Mouse (Mus musculus) WW6 (cell line): ENCODE measurements at regions not wholly inside any gene's neighbourhood (a gene's known extent, or its start where the extent isn't known, plus 50 kb on each side); places are given as distances from the start of the nearest gene placed in this dataset.
"Not testable (repeated sequence)": the region's sequence is repeated elsewhere in the genome, so short reads cannot be mapped to it uniquely, and the experiment has no call there.

Experiments used
- DNase-seq: peaks from one replicate; pipeline ENCODE4 v3.0.0-alpha.2; 2013; ENCODE audit warnings: low read depth, low spot score

GRCm38 (mm10) chr2:75781781-75782211, 50.2 kb upstream of the Agps start:
- no peak for DNase-seq

- DNase-seq = no peak
Observed at GRCm38 (mm10) chr2:75781078-75781477, 50.9 kb upstream of the Agps start.

- DNase-seq = not testable (repeated sequence)
Observed at GRCm38 (mm10) chr2:75778628-75779027, 53.3 kb upstream of the Agps start.

- no peak for DNase-seq
Observed at GRCm38 (mm10) chr2:75777040-75777451, 54.9 kb upstream of the Agps start.

GRCm38 (mm10) chr2:75776533-75776932, 55.4 kb upstream of the Agps start:
- no peak for DNase-seq

GRCm38 (mm10) chr2:75775217-75775616, 56.8 kb upstream of the Agps start:
- DNase-seq = no peak

- DNase-seq = no peak
Observed at GRCm38 (mm10) chr2:75773431-75773830, 58.5 kb upstream of the Agps start.

GRCm38 (mm10) chr2:75772251-75772956, 59.6 kb upstream of the Agps start:
- no peak for DNase-seq

GRCm38 (mm10) chr2:75770633-75771032, 61.3 kb upstream of the Agps start:
- no peak for DNase-seq

GRCm38 (mm10) chr2:75768559-75769304, 63.2 kb upstream of the Agps start:
- DNase-seq = no peak

GRCm38 (mm10) chr2:75767871-75768558, 63.6 kb upstream of the Nfe2l2 start:
- peak; percentile 71 for DNase-seq

GRCm38 (mm10) chr2:75765403-75765802, 61.0 kb upstream of the Nfe2l2 start:
- no peak for DNase-seq

- no peak for DNase-seq
Observed at GRCm38 (mm10) chr2:75763252-75763651, 58.8 kb upstream of the Nfe2l2 start.

GRCm38 (mm10) chr2:75762030-75762429, 57.6 kb upstream of the Nfe2l2 start:
- DNase-seq = no peak

- no peak for DNase-seq
Observed at GRCm38 (mm10) chr2:75761626-75762025, 57.2 kb upstream of the Nfe2l2 start.

- no peak for DNase-seq
Observed at GRCm38 (mm10) chr2:75759196-75759885, 54.9 kb upstream of the Nfe2l2 start.

GRCm38 (mm10) chr2:75758277-75758676, 53.8 kb upstream of the Nfe2l2 start:
- DNase-seq = no peak

- no peak for DNase-seq
Observed at GRCm38 (mm10) chr2:75756704-75757638, 52.5 kb upstream of the Nfe2l2 start.

- no peak for DNase-seq
Observed at GRCm38 (mm10) chr2:75754606-75755005, 50.2 kb upstream of the Nfe2l2 start.
